Mouse (Mus musculus) spleen, embryonic (tissue): ENCODE measurements around the gene Tmprss11b.
"Not testable (repeated sequence)": the region's sequence is repeated elsewhere in the genome, so short reads cannot be mapped to it uniquely, and the experiment has no call there.

ENCODE experiments used
- CTCF ChIA-PET: fragments of 350-600 bp; sonication (Branson Sonifier 250); formaldehyde crosslinking; loops from one replicate; lab custom pipeline; 2022; lab: Charles Lee

Tmprss11b gene

GRCm38 (mm10) chr5:86676262-86676661 lies at the start of gene Tmprss11b:
Gene Tmprss11b (minus strand): TSS chr5:86676362.
- CTCF ChIA-PET, result no interaction called here

DNA sequence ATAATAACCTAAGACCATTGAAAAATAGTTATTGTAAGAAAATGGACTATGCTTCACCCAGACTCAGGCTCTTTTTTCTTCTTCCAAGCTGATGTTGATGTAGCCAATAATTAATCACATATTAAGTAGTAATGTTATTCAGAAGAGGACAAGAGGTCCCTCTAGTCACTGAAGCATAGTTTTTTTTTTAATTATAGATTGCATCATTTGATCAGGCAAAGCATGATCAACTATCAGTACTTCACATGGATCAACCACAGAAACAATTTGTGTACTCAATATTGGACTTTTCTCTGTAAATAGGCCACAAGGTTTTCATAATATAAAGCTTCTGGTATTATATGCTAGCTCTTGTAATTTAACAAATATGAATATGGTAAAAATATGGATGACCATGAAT lies 48.9 kb upstream of the Tmprss11b start:
- CTCF ChIA-PET, result no interaction called here

DNA sequence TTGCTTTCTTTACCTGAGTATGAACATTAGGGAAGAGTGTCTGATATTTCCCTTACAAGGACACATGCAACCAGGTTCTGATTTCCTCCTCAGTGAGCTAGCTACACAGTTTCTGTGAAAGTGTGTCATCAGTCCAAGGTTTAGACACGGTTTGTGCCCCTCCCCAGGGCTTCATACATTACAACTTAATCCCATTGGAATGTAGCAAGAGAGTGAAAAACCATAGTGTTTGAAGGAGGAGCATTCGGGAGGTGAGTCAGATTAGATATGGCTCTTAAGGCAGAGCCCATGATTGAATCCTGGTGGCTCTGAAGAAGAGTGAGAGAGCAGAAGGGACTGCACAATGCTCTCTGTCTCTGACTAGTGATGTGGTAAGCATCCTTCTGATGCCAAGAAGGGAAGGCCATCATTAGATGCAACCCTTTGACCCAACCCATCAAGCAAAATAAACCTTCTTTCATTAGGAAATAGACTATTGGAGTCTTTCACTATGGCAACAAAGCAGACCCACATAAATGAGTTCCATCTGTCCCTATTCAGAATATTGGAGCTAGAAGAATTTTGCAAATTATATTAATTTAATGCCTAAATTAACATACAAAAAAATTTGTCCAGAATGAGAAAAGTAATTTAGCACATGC lies 46.8 kb upstream of the Tmprss11b start:
- CTCF ChIA-PET, result no interaction called here

- CTCF ChIA-PET, result no interaction called here
These were observed 38.8 kb upstream of the Tmprss11b start for GRCm38 (mm10) chr5:86714967-86715366.

DNA sequence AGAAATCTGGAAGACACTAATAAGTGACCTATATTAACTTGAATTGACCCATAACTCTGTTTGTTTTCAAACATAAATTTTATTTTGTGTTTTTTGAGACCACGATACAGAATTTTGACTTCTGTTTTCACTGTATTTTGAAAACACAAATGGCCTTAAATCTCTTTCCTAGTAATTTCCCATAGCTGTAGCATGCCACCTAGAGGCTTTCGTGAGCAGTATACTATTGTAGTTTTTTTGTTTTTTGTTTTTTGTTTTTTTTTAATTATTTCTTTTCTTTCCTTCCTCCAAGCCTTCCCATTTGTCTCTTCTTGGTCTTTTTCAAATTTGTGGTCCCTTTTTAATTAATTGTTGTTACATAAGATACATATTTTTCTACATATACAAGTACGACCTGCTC lies 28.8 kb upstream of the Tmprss11b start:
- CTCF ChIA-PET, result no interaction called here

DNA sequence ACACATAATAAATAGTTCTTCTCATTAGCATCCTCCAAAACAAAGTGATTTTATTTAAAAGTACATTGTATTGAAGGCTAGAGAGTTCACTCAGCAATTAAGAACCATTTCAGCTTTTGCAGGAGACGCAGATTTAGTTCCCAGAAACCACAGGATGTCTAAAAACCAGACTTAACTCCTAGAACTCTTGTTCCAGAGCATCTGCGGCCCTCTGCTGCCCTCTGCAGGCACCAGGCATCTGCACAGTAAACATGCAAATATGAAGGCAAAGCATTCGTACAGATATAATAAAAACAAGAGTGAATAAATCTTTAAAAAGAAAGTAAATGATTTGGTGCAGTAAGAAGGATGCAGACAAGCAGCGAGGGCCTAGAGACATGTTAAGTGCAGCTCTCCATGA lies 8.5 kb upstream of the Tmprss11b start:
- CTCF ChIA-PET, result no interaction called here

DNA sequence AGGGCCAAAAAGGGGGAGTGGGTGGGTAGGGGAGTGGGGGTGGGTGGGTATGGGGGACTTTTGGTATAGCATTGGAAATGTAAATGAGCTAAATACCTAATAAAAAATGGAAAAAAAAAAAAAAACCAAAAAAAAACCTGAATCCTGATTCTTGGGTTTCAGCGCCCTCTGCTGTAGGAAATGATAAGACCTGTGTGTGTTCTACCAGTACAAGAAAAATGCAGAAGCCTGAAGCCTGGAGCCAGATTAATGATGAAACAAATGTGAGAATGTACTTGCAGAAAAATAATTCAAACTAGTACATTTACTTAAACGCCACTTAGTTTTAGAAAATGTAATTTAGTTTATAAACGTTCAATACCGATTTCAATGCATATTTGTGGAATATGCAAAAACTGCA lies 27.0 kb downstream of the Tmprss11b start:
- CTCF ChIA-PET, result not testable (repeated sequence)

DNA sequence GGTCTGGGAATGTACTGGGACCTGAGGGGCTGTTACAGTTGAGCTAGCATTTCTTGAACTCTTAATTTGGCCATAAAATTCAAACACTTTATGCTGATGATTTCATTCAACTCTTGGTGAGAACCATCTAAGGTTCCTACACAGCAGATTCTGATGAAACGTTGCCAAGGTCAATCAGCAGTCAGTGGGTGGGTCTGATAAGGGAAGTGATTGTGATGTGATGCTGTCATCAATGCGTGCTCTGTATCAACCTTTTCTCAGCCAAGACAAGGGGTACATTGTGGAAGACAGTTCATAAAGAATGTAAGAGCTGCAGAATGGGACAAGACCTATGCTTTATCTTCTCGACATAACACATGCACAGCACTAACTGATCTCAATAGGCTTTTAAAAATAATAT lies 35.4 kb downstream of the Tmprss11b start:
- CTCF ChIA-PET, result no interaction called here

GRCm38 (mm10) chr5:86632324-86632723 lies 43.8 kb downstream of the Tmprss11b start, which contains the start of gene Tmprss11f:
Gene Tmprss11f (minus strand): TSS chr5:86632424.
- CTCF ChIA-PET, result no interaction called here

- CTCF ChIA-PET, result no interaction called here
These were observed 45.5 kb downstream of the Tmprss11b start for GRCm38 (mm10) chr5:86630700-86631099.

GRCm38 (mm10) chr5:86621778-86622177 lies 54.4 kb downstream of the Tmprss11b start:
- CTCF ChIA-PET, result no interaction called here
